Mouse (Mus musculus) cortical plate, adult 2 months (tissue): Measurements from ENCODE around the gene Sec61a2. TPM values are rescaled to one million over a fixed set of nuclear protein-coding genes. Genes with fewer than 3 reads are reported as not detected.
A peak's percentile ranks its signal among the peaks of the same experiment; 100 is the strongest.

Experiments
- H3K27ac ChIP-seq: fragments of 200-500 bp; 2 replicates; pipeline ENCODE4 v1.5.1; 2012; ENCODE audit warnings: low read length, control low read depth, inconsistent platforms; ENCODE audit not compliant: insufficient read depth
- H3K4me1 ChIP-seq: fragments of 200-500 bp; 2 replicates; pipeline ENCODE4 v1.6.1; 2011; ENCODE audit warnings: low read length; ENCODE audit not compliant: control insufficient read depth, insufficient read depth
- H3K4me3 ChIP-seq: fragments of 200-500 bp; 2 replicates; pipeline ENCODE4 v1.5.1; 2011; ENCODE audit warnings: mild to moderate bottlenecking, low read length, control low read depth; ENCODE audit not compliant: insufficient read depth
- CTCF ChIP-seq: fragments of 200-500 bp; IDR thresholded peaks from 2 replicates; pipeline ENCODE4 v1.5.1; 2011; ENCODE audit warnings: mild to moderate bottlenecking, control low read depth, low read length; ENCODE audit not compliant: insufficient read depth; ENCODE audit errors: extremely low read depth
- POLR2A ChIP-seq: fragments of 200-500 bp; IDR thresholded peaks from 2 replicates; pipeline ENCODE4 v1.6.1; 2011; ENCODE audit warnings: mild to moderate bottlenecking, low read length, control low read depth; ENCODE audit not compliant: insufficient read depth; ENCODE audit errors: extremely low read depth
- polyA plus RNA-seq: library from polyadenylated mRNA; depleted of rRNA; stranded (reverse); fragments of >200 nt; gene quantifications from 2 replicates; pipeline ENCODE4 v1.2.3, GENCODE M21; 2012

Sec61a2 gene
- polyA plus RNA-seq, 1 experiment, result 171 TPM

DNA sequence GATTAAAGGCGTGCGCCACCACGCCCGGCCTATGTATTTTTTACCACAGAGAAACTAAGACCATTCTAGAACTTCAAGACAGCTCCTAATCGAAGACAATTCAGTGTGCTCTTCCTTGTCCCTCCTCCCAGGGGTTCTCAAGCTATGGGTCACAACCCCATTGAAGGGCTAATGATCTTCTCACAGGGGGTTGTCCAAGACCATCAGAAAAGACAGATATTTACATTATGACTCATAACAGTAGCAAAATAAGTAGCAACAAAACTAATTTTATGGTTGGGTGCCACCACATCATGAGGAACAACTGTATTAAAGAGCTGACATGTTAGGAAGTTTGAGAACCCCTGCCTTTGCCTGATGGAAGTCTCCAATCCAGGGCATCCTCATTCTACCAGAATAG lies 36.7 kb upstream of the Sec61a2 start:
- Histone ChIP-seq H3K27ac (no peak overlapping the region), H3K4me3 (no peak overlapping the region), H3K4me1 (no peaks in the 10 kb centered on the region)
- no peak for TF ChIP-seq CTCF
- no peak for TF ChIP-seq POLR2A

DNA sequence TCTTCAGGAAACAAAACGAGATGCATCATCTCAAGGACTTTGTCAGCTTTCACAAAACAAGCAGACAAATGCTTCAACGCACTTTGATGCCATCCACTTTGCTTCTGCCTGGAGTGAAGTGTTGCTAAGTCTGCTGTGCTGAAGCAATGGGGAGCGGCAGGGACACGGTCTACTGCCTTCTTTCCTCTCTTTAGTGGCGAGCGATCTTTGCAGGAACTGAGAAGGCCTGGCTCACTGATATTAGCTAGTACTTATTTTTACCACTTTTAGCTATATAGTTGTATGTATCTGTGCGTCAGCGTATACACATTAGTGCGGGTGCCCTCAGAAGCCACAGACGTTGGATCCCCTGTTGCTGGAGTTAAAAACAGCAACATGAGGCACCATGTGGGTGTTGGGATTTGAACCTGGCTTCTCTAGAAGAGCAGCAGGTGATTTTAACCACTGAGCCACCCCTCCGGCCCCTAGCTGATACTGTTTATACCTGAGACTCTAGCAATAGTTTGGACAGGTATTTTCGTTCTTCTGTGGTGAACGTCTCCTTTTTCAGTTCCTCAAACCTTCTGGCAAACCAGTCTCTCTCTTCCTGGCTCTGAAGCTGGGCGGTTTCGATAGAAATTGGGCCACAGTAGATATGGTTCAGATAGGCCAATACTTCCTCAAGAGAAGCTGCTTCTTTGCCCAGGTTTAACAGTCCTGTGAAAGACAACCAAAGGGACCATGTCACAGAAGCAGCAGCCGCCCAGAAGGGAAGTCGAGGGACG lies 35.2 kb upstream of the Sec61a2 start:
- H3K27ac ChIP-seq, result no peak overlapping the region
- H3K4me1 ChIP-seq, result no peaks in the 10 kb centered on the region
- H3K4me3 ChIP-seq, result no peak overlapping the region
- TF ChIP-seq POLR2A, result no peak
- TF ChIP-seq CTCF, result no peak

DNA sequence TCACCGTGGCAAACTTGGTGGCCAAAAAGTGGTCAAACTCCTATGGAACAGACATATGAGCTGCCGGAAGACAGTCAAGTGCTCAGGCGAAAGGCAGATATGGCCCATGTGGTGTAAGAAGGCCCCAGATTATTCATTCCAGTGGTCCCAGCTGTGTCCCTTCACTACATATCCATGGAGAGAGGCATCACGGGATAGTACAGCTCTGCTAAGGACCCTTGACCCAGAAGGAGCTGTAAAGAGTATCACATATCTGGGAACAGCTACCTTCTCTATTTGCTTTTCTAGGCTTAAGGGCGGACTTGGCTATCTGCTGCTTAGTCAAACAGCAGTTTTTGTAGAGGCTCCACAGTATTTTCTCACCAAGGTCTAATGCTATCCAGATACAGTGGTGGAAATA lies 34.6 kb upstream of the Sec61a2 start:
- Histone ChIP-seq H3K4me1 (no peaks in the 10 kb centered on the region), H3K4me3 (no peak overlapping the region), H3K27ac (no peak overlapping the region)
- TF ChIP-seq POLR2A (no peak), CTCF (no peak)

DNA sequence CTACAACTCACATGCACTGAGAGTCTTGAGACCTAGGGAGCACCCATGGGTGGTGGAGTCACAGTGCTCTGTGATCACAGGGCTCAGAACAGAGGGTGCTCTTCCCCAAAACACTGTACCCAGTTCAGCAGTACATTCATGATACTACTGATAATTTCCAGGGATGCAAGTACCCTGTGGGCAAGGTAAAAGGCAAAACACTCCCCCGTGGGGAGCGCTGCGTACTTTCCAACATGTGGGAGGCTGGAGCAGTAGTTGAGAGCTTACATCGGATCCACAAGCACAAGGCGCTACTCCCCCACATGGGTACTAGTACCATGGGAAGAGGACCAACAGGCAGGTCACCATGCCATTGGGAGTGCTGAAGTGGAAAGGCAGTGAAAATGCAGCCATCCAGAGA lies 32.2 kb upstream of the Sec61a2 start:
- no peak overlapping the region for H3K4me3 ChIP-seq
- H3K27ac ChIP-seq, result no peak overlapping the region
- no peaks in the 10 kb centered on the region for H3K4me1 ChIP-seq
- TF ChIP-seq POLR2A (no peak), CTCF (no peak)

DNA sequence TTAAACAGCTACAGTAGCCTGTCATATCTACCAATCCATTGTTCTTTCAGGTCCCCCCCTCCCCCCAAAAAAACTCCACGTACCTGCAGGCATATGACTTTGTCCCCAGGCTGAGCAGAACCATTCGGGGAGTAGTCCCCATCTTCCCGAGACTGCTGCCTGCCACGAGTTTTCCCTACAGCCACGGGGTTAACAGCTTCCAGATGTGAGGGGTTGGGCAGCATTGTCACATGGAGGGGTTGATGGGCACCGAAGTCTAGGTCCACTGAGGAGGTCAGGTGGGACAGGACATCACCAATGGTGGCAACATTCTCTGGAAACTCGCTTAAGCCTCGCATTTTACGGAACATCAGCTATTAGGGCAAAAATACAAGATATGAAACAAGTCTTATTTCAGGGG lies 28.6 kb upstream of the Sec61a2 start:
- Histone ChIP-seq H3K27ac (no peak overlapping the region), H3K4me1 (no peaks in the 10 kb centered on the region), H3K4me3 (no peak overlapping the region)
- TF ChIP-seq CTCF (no peak), POLR2A (no peak)

DNA sequence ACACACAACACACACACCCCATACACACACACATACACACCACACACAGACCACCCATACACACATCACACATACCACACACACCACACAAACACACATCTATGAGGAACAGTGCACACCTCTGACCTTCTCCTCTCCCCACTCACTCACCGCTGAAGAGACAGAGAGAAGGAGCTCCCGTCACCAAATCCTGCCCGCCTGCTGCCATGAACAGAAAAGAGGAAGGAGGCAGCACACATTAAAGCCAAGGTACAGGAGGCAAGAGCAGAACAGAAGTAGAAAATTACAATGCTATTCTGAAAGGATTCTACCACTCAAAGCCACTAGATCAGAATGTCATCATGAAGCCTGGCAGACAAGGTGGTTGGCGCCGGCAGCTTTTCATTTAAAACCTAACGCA lies 27.6 kb upstream of the Sec61a2 start:
- H3K4me1 ChIP-seq, result no peaks in the 10 kb centered on the region
- TF ChIP-seq POLR2A (no peak), CTCF (no peak)
- no peak overlapping the region for H3K4me3 ChIP-seq
- H3K27ac ChIP-seq, result no peak overlapping the region

DNA sequence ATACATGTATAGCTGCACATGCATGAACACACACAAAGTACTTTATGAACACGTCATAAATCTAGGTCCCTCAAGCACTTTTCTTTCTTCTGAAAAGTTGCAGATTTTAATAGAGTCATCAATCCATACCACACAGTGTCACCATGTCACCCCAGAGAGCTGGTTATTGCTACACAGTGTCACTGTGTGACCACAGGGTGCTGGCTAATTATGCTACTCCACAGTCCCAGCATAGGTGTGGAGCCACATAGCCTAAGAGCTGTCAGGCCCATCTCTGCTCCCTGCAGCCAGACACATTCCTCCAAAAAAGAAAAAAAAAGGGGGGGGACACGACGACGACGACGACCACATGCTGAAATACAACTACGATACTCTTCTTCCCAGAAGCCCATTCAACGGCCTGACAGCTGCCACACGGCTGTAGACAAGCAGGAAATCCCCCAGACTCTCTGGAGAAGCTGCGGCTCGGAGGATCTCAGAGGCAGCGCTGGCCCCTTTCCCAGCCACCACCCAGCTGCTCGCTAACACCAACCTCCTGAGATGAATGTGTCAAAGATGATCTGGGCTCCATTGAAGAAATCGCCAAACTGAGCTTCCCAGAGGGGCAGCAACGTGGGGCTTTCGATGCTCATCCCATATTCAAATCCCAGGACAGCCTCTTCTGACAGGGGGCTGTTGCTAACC lies 16.2 kb upstream of the Sec61a2 start:
- Histone ChIP-seq H3K4me1 (no peaks in the 10 kb centered on the region), H3K4me3 (no peak overlapping the region)
- TF ChIP-seq CTCF (no peak), POLR2A (no peak)

DNA sequence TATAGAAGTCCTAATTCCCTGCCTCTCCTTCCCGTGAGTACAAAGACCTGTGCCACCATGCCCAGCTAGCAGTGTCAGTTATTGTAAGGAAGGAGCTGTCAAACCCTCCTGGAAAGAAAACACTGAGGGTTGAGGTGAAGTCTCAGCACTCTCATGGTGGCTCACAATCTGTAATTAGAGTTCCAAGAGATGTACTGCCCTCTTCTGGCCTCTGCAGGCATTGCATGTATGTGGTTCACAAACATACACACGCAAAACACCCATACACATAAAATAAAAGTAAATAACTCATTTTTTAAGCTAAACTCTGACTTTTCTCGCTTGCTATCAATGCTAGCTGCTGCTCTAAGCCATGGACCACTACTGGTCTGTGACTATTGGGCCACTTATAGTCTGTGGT lies 11.4 kb upstream of the Sec61a2 start:
- Histone ChIP-seq H3K4me1 (no peaks in the 10 kb centered on the region), H3K27ac (no peak overlapping the region), H3K4me3 (no peak overlapping the region)
- no peak for TF ChIP-seq POLR2A
- TF ChIP-seq CTCF, result peak; percentile 40; the same call in 1 of the 2 replicates

More for the DNA sequence above, 16.2 kb upstream of the Sec61a2 start:
- no peak overlapping the region for H3K27ac ChIP-seq

DNA sequence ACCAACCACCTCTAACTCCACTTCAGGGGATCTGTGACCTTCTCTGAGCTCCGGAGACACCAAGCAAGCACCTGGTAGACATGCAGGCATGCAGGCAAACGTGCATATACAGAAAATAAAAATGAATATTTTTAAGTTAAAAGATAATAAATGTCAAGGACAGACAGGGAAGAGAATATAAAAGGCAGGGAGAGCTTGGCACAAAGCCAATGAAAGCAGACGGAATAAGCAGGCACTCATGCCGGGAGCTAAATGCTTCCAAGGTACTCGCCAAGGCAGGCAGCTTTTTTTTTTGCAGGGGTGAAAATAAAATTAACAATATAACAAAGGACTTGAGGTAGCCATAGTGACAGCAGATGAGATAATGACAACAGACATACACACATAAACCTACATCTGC lies 10.9 kb upstream of the Sec61a2 start:
- no peak overlapping the region for H3K4me3 ChIP-seq
- H3K4me1 ChIP-seq, result no peaks in the 10 kb centered on the region
- TF ChIP-seq POLR2A, result no peak
- no peak for TF ChIP-seq CTCF
- H3K27ac ChIP-seq, result no peak overlapping the region

DNA sequence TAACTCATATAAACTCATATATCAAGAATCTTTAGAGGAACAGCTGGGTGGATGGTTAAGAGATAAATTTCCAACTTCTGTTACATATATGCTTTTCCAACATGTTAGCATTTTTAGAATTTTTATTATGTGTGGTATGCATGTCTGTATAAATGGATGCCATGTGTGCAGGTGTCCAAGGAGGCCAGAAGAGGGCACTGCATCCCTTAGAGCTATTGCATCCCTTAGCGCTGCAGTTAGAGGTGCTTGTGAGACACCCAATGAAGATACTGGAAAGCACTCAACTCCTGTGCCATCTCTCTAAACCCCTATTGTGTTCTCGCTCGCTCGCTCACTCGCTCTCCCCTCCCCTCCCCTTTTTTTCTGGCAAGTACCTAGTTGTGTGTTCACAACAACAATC lies 4.9 kb upstream of the Sec61a2 start:
- TF ChIP-seq CTCF (peak; percentile 48), POLR2A (no peak)
- no peak overlapping the region for H3K27ac ChIP-seq
- H3K4me3 ChIP-seq, result no peak overlapping the region
- H3K4me1 ChIP-seq, result no peaks in the 10 kb centered on the region; the same call in 1 of the 2 replicates
